In genomic region chr7:80586161-80586560, GRCm38 (mm10) we compare ENCODE assay signal across 10 mouse cellular contexts. TPM values are rescaled to one million over a fixed set of nuclear protein-coding genes. Genes with fewer than 3 reads are reported as not detected.
DNase-seq lines count a peak whose midpoint lies in the region; ATAC-seq and TF ChIP-seq lines count a peak whose summit lies in the region.
"Had no signal": no experiment of that assay in that cellular context is flagged by ENCODE, and none has a peak within 500 bp of the region (broad histone marks: within the 10 kb centered on the region; RNA-seq: fewer than 3 reads in every experiment).

No protein-coding gene starts in this region.

- no peak for TF ChIP-seq CTCF in heart, postnatal 0 days (IDR thresholded peaks at IDR 0.05; ENCODE audit: low read depth)

- peaks cover 29% of the 10 kb centered on the region for H3K4me1 ChIP-seq in kidney, embryonic 14.5 days (ENCODE audit: control insufficient read depth, insufficient read depth, low read length)
- peaks cover 13% of the 10 kb centered on the region for H3K4me1 ChIP-seq in heart, postnatal 0 days (ENCODE audit: control insufficient read depth, insufficient read depth)

- no peak for TF ChIP-seq EP300 in heart, postnatal 0 days (IDR thresholded peaks at IDR 0.05; ENCODE audit: low read depth)

- no peak overlapping the region for H3K4me3 ChIP-seq in kidney, embryonic 14.5 days (ENCODE audit: low read length)
- H3K4me3 ChIP-seq in heart, postnatal 0 days (ENCODE audit: low read depth, low read length) = no peak overlapping the region
- H3K4me3 ChIP-seq: hindbrain, embryonic 15.5 days had no signal

- no peaks in the 10 kb centered on the region for H3K9me3 ChIP-seq in kidney, embryonic 14.5 days (ENCODE audit: control insufficient read depth, low read length)
- no peaks in the 10 kb centered on the region for H3K9me3 ChIP-seq in heart, postnatal 0 days (replicated peaks; ENCODE audit: control insufficient read depth, low read length)
- H3K9me3 ChIP-seq: hindbrain, embryonic 15.5 days had no signal

- no peaks in the 10 kb centered on the region for H3K27me3 ChIP-seq in kidney, embryonic 14.5 days (ENCODE audit: control insufficient read depth, insufficient read depth, low read length)
- H3K27me3 ChIP-seq in heart, postnatal 0 days (ENCODE audit: control insufficient read depth, insufficient read depth, low read length) = 0 out of 2 replicates have a peak, but pooled peaks cover 5% of the 10 kb centered on the region
- H3K27me3 ChIP-seq: hindbrain, embryonic 15.5 days had no signal

- 53% methylated on average over 4 of the region's 4 CpGs for WGBS in kidney, embryonic 14.5 days
- WGBS in heart, postnatal 0 days = 66% methylated on average over 4 of the region's 4 CpGs

- peak; percentile 45 for DNase-seq in cerebellum, adult 11-12 months
- no peak for DNase-seq in cerebellum, adult 8-10 months
- DNase-seq in kidney, postnatal 10 days = no peak
- peak; percentile 66 for DNase-seq in adrenal gland, postnatal 14 days
- DNase-seq in heart, postnatal 0 days (ENCODE audit: low spot score) = no peak
- DNase-seq in B cell, adult 2 months = no peak
- DNase-seq in gastrocnemius, adult 18-20 months (ENCODE audit: low spot score) = no peak
- DNase-seq: left cerebral cortex, postnatal 4 days had no signal

- H3K4me2 ChIP-seq in kidney, embryonic 14.5 days (replicated peaks; ENCODE audit: low read depth, low read length) = no peak overlapping the region
- H3K4me2 ChIP-seq in heart, postnatal 0 days (ENCODE audit: low read depth, low read length) = no peak overlapping the region
- H3K4me2 ChIP-seq: hindbrain, embryonic 15.5 days had no signal

- H3K27ac ChIP-seq in kidney, embryonic 14.5 days (ENCODE audit: low read depth, low read length) = peak overlapping the region; percentile 26; the same call in 1 of the 2 replicates
- peak overlapping the region; percentile 82 for H3K27ac ChIP-seq in heart, postnatal 0 days (ENCODE audit: low read depth)
- H3K27ac ChIP-seq: hindbrain, embryonic 15.5 days had no signal

- H3K36me3 ChIP-seq in kidney, embryonic 14.5 days (ENCODE audit: control insufficient read depth, insufficient read depth, low read length) = peaks cover 25% of the 10 kb centered on the region
- H3K36me3 ChIP-seq in heart, postnatal 0 days (replicated peaks; ENCODE audit: control insufficient read depth, insufficient read depth, low read length) = peaks cover 29% of the 10 kb centered on the region

- H3K9ac ChIP-seq in kidney, embryonic 14.5 days (ENCODE audit: low read depth, low read length) = 0 out of 2 replicates have a peak overlapping the region, but pooled peaks have one; percentile 23
- no peak overlapping the region for H3K9ac ChIP-seq in heart, postnatal 0 days (replicated peaks; ENCODE audit: low read depth, low read length)
- H3K9ac ChIP-seq: hindbrain, embryonic 15.5 days had no signal

- no peak for ATAC-seq in kidney, embryonic 14.5 days (ENCODE audit: low FRiP score, low TSS enrichment)
- no peak for ATAC-seq in heart, postnatal 0 days (ENCODE audit: insufficient read depth, low read depth)

RNA-seq across cellular contexts. Expression of gene Blm, which starts 51.2 kb away (rescaled TPM):
- polyA plus RNA-seq in kidney, embryonic 14.5 days (2014; fragmentation: Nextera tagmentation; extraction: Ambion mirVana) = 24.1 and 34.5 TPM in 2 replicates
- 6.0 and 6.4 TPM in 2 replicates for total RNA-seq in adrenal gland, postnatal 14 days (2021)
- 2.6 and 6.4 TPM in 2 replicates for total RNA-seq in heart, postnatal 0 days (2014; rRNA removed; ENCODE audit: low replicate concordance)
- polyA plus RNA-seq in heart, postnatal 0 days (2015; fragmentation: Nextera tagmentation; extraction: Ambion mirVana) = 3.9 and 4.5 TPM in 2 replicates
- 1 to 10 TPM; 1.4 to 1.9 TPM for total RNA-seq in gastrocnemius, adult 18-20 months (2021)

Comparison
In these comparisons a context has a peak if more than half of its experiments do, and no peak if none do; other contexts are left out.
1. DNase-seq: peak in cerebellum, adult 11-12 months (single experiment) and adrenal gland, postnatal 14 days (single experiment); none in cerebellum, adult 8-10 months (single experiment), kidney, postnatal 10 days (single experiment), heart, postnatal 0 days (single experiment), B cell, adult 2 months (0 of 2) and gastrocnemius, adult 18-20 months (single experiment).